Mouse (Mus musculus): ENCODE measurements at regions not wholly inside any gene's neighbourhood (a gene's known extent, or its start where the extent isn't known, plus 50 kb on each side); places are given as distances from the start of the nearest gene placed in this dataset.

DNA sequence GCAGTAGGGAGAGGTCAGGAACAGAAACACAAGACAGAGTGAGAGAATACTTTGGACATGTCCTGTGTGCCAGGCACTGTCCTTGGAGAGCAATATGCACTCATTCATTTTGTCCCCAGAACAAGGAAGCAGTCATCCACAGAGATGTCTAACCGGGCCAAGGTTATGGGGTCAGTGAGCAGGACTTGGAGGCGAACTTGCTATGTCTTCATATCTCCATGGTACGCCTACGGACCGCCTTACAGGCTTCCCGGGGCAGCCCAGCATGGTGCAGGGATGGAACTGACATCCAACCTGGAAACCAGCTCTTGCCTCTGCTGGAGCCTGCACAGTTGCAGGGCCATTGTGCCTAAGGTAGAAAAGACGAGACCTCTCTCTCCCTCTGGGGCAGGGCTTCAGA lies 51.9 kb upstream of the Zmiz1 start:
- ATAC-seq (ENCODE audit: insufficient number of reproducible peaks, low FRiP score, low TSS enrichment), result no peak

All from cerebellum, adult (tissue).